Mouse (Mus musculus): ENCODE measurements around the gene Nbl1. TPM values are rescaled to one million over a fixed set of nuclear protein-coding genes. Genes with fewer than 3 reads are reported as not detected.

Gene Nbl1
- 51.8 and 53.8 TPM in 2 replicates for polyA plus RNA-seq (2014; fragmentation: Nextera tagmentation; extraction: Ambion mirVana)

GRCm38 (mm10) chr4:139092356-139093195 lies at the start of gene Nbl1:
TSS of gene Nbl1 (minus strand) at chr4:139092993.
- Histone ChIP-seq H3K27ac (replicated peaks; ENCODE audit: low read depth, low read length) (peak within 1 kb of the TSS; percentile 69), H3K4me3 (ENCODE audit: low read depth, low read length) (peak within 1 kb of the TSS; percentile 65), H3K9me3 (ENCODE audit: control insufficient read depth, low read length) (no peaks in the 10 kb centered on the region; the same call in 1 of the 2 replicates), H3K9ac (ENCODE audit: low read length) (peak within 1 kb of the TSS; percentile 80), H3K36me3 (ENCODE audit: control insufficient read depth, insufficient read depth, low read length) (no peaks in the 10 kb centered on the region), H3K27me3 (ENCODE audit: control insufficient read depth, insufficient read depth, low read length) (peaks cover 20% of the 10 kb centered on the region), H3K4me2 (ENCODE audit: low read depth, severe bottlenecking) (peak within 1 kb of the TSS; percentile 93), H3K4me1 (ENCODE audit: control insufficient read depth, insufficient read depth, low read length) (peaks cover 19% of the 10 kb centered on the region)
- ATAC-seq (ENCODE audit: insufficient number of reproducible peaks, low FRiP score, low TSS enrichment, low read depth) (no peak), DNase-seq (ENCODE audit: low spot score) (peak; percentile 51)
- WGBS: under 1% methylated on average over 92 of the region's 105 CpGs

- no peaks in the 10 kb centered on the region for H3K9me3 ChIP-seq (ENCODE audit: control insufficient read depth, low read length)
- H3K9ac ChIP-seq (ENCODE audit: low read length): no peak overlapping the region
- WGBS: 76% methylated on average over 6 of the region's 6 CpGs
- no peaks in the 10 kb centered on the region for H3K27me3 ChIP-seq (ENCODE audit: control insufficient read depth, insufficient read depth, low read length)
- H3K4me3 ChIP-seq (ENCODE audit: low read depth, low read length): no peak overlapping the region
- H3K4me1 ChIP-seq (ENCODE audit: control insufficient read depth, insufficient read depth, low read length): no peaks in the 10 kb centered on the region
- H3K4me2 ChIP-seq (ENCODE audit: low read depth, severe bottlenecking): no peak overlapping the region
- H3K27ac ChIP-seq (replicated peaks; ENCODE audit: low read depth, low read length): no peak overlapping the region
- H3K36me3 ChIP-seq (ENCODE audit: control insufficient read depth, insufficient read depth, low read length): no peaks in the 10 kb centered on the region
- DNase-seq (ENCODE audit: low spot score): no peak
- ATAC-seq (ENCODE audit: insufficient number of reproducible peaks, low FRiP score, low TSS enrichment, low read depth): no peak
Observed at GRCm38 (mm10) chr4:139141785-139142184, 49.0 kb upstream of the Nbl1 start.

- DNase-seq (ENCODE audit: low spot score) (no peak), ATAC-seq (ENCODE audit: insufficient number of reproducible peaks, low FRiP score, low TSS enrichment, low read depth) (no peak)
- 77% methylated on average over 2 of the region's 2 CpGs for WGBS
- Histone ChIP-seq H3K4me2 (ENCODE audit: low read depth, severe bottlenecking) (no peak overlapping the region), H3K9me3 (ENCODE audit: control insufficient read depth, low read length) (no peaks in the 10 kb centered on the region), H3K4me1 (ENCODE audit: control insufficient read depth, insufficient read depth, low read length) (no peaks in the 10 kb centered on the region), H3K27ac (replicated peaks; ENCODE audit: low read depth, low read length) (no peak overlapping the region), H3K4me3 (ENCODE audit: low read depth, low read length) (no peak overlapping the region), H3K36me3 (ENCODE audit: control insufficient read depth, insufficient read depth, low read length) (no peaks in the 10 kb centered on the region), H3K9ac (ENCODE audit: low read length) (no peak overlapping the region), H3K27me3 (ENCODE audit: control insufficient read depth, insufficient read depth, low read length) (no peaks in the 10 kb centered on the region)
Observed at GRCm38 (mm10) chr4:139140267-139140666, 47.5 kb upstream of the Nbl1 start.

- no peak for ATAC-seq (ENCODE audit: insufficient number of reproducible peaks, low FRiP score, low TSS enrichment, low read depth)
- Histone ChIP-seq H3K36me3 (ENCODE audit: control insufficient read depth, insufficient read depth, low read length) (no peaks in the 10 kb centered on the region), H3K27me3 (ENCODE audit: control insufficient read depth, insufficient read depth, low read length) (no peaks in the 10 kb centered on the region), H3K4me1 (ENCODE audit: control insufficient read depth, insufficient read depth, low read length) (no peaks in the 10 kb centered on the region), H3K9ac (ENCODE audit: low read length) (no peak overlapping the region), H3K27ac (replicated peaks; ENCODE audit: low read depth, low read length) (no peak overlapping the region), H3K4me3 (ENCODE audit: low read depth, low read length) (no peak overlapping the region), H3K4me2 (ENCODE audit: low read depth, severe bottlenecking) (no peak overlapping the region), H3K9me3 (ENCODE audit: control insufficient read depth, low read length) (no peaks in the 10 kb centered on the region)
- WGBS: 84% methylated on average over 2 of the region's 2 CpGs
- no peak for DNase-seq (ENCODE audit: low spot score)
Observed at GRCm38 (mm10) chr4:139136011-139136410, 43.2 kb upstream of the Nbl1 start.

GRCm38 (mm10) chr4:139133109-139133508 lies 40.3 kb upstream of the Nbl1 start:
- H3K36me3 ChIP-seq (ENCODE audit: control insufficient read depth, insufficient read depth, low read length): no peaks in the 10 kb centered on the region
- no peak overlapping the region for H3K4me2 ChIP-seq (ENCODE audit: low read depth, severe bottlenecking)
- 84% methylated on average over 5 of the region's 5 CpGs for WGBS
- no peak for ATAC-seq (ENCODE audit: insufficient number of reproducible peaks, low FRiP score, low TSS enrichment, low read depth)
- peaks cover 7% of the 10 kb centered on the region for H3K4me1 ChIP-seq (ENCODE audit: control insufficient read depth, insufficient read depth, low read length)
- no peak overlapping the region for H3K9ac ChIP-seq (ENCODE audit: low read length)
- no peak overlapping the region for H3K4me3 ChIP-seq (ENCODE audit: low read depth, low read length)
- no peak for DNase-seq (ENCODE audit: low spot score)
- H3K9me3 ChIP-seq (ENCODE audit: control insufficient read depth, low read length): no peaks in the 10 kb centered on the region
- H3K27me3 ChIP-seq (ENCODE audit: control insufficient read depth, insufficient read depth, low read length): no peaks in the 10 kb centered on the region
- no peak overlapping the region for H3K27ac ChIP-seq (replicated peaks; ENCODE audit: low read depth, low read length)

GRCm38 (mm10) chr4:139131858-139132672 lies 39.3 kb upstream of the Nbl1 start:
- no peak for ATAC-seq (ENCODE audit: insufficient number of reproducible peaks, low FRiP score, low TSS enrichment, low read depth)
- DNase-seq (ENCODE audit: low spot score): no peak
- WGBS: 83% methylated on average over 14 of the region's 14 CpGs
- Histone ChIP-seq H3K27ac (replicated peaks; ENCODE audit: low read depth, low read length) (no peak overlapping the region), H3K4me3 (ENCODE audit: low read depth, low read length) (no peak overlapping the region; the same call in 1 of the 2 replicates), H3K4me2 (ENCODE audit: low read depth, severe bottlenecking) (no peak overlapping the region), H3K9ac (ENCODE audit: low read length) (no peak overlapping the region), H3K4me1 (ENCODE audit: control insufficient read depth, insufficient read depth, low read length) (peaks cover 7% of the 10 kb centered on the region), H3K27me3 (ENCODE audit: control insufficient read depth, insufficient read depth, low read length) (no peaks in the 10 kb centered on the region), H3K36me3 (ENCODE audit: control insufficient read depth, insufficient read depth, low read length) (no peaks in the 10 kb centered on the region), H3K9me3 (ENCODE audit: control insufficient read depth, low read length) (no peaks in the 10 kb centered on the region; the same call in 1 of the 2 replicates)

- H3K9me3 ChIP-seq (ENCODE audit: control insufficient read depth, low read length): peaks cover 3% of the 10 kb centered on the region; the same call in 1 of the 2 replicates
- WGBS: under 1% methylated on average over 60 of the region's 63 CpGs
Observed at GRCm38 (mm10) chr4:139130701-139131549, 38.1 kb upstream of the Nbl1 start, which contains the start of gene Minos1. TSS of gene Minos1 (minus strand) at chr4:139131113.

More at GRCm38 (mm10) chr4:139130701-139131549, 38.1 kb upstream of the Nbl1 start, which contains the start of gene Minos1:
- H3K4me1 ChIP-seq (ENCODE audit: control insufficient read depth, insufficient read depth, low read length): peaks cover 7% of the 10 kb centered on the region
- no peaks in the 10 kb centered on the region for H3K36me3 ChIP-seq (ENCODE audit: control insufficient read depth, insufficient read depth, low read length)
- no peaks in the 10 kb centered on the region for H3K27me3 ChIP-seq (ENCODE audit: control insufficient read depth, insufficient read depth, low read length)
- H3K9ac ChIP-seq (ENCODE audit: low read length): peak within 1 kb of the TSS; percentile 84
- peak within 1 kb of the TSS; percentile 84 for H3K4me2 ChIP-seq (ENCODE audit: low read depth, severe bottlenecking)
- H3K4me3 ChIP-seq (ENCODE audit: low read depth, low read length): peak within 1 kb of the TSS; percentile 90
- ATAC-seq (ENCODE audit: insufficient number of reproducible peaks, low FRiP score, low TSS enrichment, low read depth): peak; percentile 88
- peak; percentile 97 for DNase-seq (ENCODE audit: low spot score)
- peak within 1 kb of the TSS; percentile 16 for H3K27ac ChIP-seq (replicated peaks; ENCODE audit: low read depth, low read length)
